Mouse (Mus musculus) adrenal gland, adult 10 weeks (tissue): ENCODE measurements around the gene 2410004P03Rik. TPM values are rescaled to one million over a fixed set of nuclear protein-coding genes. Genes with fewer than 3 reads are reported as not detected.

Experiments
- polyA plus RNA-seq: library from polyadenylated mRNA; stranded (reverse); fragments of 350-450 nt; fragmentation: Illumina TruSeq; extraction: RNeasy Lipid Tissue Mini Kit (QIAGEN cat#74804); gene quantifications from one replicate; pipeline ENCODE4 v1.2.3, GENCODE M21; 2014; ENCODE audit warnings: low read depth, low replicate concordance

Gene 2410004P03Rik
- polyA plus RNA-seq = not detected

DNA sequence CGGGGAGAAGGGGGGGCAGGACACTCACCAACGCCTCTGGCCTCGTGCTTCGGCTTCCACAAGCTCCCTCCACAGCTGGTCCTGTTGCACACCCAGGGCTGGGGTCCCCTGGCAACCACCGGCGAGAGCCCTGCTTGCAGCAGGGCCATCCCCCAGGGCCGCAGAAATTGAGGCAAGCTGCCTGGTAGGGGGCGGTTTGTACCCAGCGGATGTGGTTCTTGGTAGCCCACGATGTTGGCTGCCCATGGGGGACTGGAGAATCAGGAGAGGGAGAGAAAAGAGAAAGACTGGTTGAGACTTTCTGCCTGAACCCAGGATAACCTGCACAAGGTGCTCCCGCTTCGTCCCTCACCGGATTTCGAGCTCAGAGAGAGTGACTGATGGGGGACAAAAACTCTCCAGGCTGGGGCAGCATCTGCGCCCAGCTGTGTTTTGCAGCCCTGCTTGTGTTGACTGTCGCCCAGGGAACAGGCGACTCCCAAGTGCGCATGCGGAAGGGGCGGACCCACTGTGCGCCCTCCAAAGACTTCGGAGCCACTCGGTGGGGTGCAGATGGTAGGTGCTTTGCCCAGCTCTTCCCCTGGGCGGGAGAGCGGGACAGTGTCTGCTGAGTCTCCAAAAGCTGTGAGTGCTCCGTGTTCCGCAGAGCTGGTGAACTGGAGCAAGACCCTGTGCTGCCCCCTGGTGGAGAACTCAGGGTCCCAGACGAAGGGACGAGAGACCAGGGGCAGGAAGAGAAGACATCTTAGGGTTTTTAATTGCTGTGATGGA lies at the start of gene 2410004P03Rik:
TSS of gene 2410004P03Rik (minus strand) at position 628 of the 771 bp plus-strand sequence.

DNA sequence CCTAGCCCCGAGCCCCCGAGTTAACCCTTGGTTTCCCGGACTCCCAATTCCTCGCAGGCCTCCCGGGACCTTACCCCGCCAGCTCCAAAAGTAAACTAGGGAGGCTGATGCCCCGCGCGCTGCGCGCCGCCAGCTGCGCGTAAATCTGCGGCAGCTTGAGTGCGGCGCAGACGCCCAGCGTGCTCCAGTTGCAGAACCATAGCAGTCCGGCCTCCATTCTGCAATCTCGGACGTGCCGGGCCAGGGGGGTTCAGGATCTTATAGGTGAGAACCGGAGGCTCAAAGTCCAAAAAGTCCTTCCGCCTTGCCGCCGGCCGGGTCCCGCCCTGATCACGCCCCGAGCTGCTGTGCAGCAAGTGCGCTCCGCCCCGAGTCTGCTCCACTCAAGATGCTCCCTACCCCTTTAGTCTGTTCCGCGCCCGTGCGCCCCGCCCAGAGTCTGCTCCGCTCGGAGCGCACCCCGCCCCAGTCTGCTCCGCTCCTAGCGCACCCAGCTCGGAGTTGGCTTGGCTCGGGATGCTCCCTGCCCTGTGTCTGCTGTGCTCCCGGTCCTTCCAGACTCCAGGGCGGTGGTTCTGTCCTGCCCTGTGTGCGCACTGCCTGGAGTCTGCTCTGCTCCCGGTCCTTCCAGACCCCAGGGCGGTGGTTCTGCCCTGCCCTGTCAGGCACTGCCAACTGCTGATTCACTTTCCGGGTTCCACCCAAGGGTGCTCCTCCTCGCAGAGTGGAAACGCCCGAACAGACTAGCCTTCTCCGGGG lies 11.6 kb downstream of the 2410004P03Rik start, which contains the start of gene Pqlc3:
TSS of gene Pqlc3 (minus strand) at position 670 of the 759 bp plus-strand sequence.

Other genes starting within 250 kb of the 2410004P03Rik start
- gene Greb1, start 210.8 kb downstream of the 2410004P03Rik start, polyA plus RNA-seq = 19.9 TPM
- 77.7 TPM for gene E2f6, start 200.8 kb downstream of the 2410004P03Rik start, polyA plus RNA-seq
- gene Rock2, start 116.8 kb downstream of the 2410004P03Rik start, polyA plus RNA-seq = 285 TPM
- gene Pqlc3, start 11.3 kb downstream of the 2410004P03Rik start, polyA plus RNA-seq = 56.0 TPM
- 0.17 TPM for gene Kcnf1, start 165.2 kb upstream of the 2410004P03Rik start, polyA plus RNA-seq